Mouse (Mus musculus): ENCODE data around the gene H2-M5.
"Not testable (repeated sequence)": the region's sequence is repeated elsewhere in the genome, so short reads cannot be mapped to it uniquely, and the experiment has no call there.

The H2-M5 gene

DNA sequence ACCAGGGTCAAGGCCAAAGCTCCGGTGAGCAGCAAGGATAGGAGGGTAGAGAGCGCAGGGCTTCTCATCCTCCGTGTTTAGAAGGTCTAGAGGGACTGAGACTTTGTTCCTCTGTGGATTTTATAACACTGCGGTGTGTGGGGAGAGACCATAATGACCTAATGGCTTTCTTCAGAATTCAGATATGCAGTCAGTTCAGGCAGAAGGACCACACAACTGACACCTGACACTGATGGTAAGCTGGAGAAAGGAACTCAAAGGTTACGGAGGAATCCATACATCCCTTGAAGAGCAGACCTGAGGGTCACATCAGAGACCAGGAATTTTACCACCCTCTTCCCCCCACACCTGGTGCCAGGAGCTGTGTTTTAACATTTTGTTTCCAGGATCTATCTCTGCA is at the start of gene H2-M5:
H2-M5 (minus strand) TSS at position 101 of the 400 bp plus-strand sequence.
- DNase-seq (ENCODE audit: low spot score) = no peak

DNA sequence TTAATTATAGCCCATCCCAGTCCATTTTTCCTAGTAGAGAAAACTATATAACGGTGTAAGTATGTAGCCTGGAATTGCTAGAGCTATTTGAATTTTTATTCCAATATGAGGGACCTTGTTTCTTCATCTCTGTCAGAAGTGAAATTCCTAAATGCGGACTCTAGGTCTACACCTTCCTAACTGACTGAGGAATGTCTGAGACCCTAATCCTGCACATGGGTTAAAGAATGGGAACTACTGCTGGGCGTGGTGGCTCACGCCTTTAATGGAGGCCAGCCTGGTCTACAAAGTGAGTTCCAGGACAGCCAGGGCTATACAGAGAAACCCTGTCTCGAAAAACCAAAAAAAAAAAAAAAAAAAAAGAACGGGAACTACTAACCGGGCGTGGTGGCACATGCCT is 39.8 kb upstream of the H2-M5 start:
- DNase-seq (ENCODE audit: low spot score) = no peak

DNA sequence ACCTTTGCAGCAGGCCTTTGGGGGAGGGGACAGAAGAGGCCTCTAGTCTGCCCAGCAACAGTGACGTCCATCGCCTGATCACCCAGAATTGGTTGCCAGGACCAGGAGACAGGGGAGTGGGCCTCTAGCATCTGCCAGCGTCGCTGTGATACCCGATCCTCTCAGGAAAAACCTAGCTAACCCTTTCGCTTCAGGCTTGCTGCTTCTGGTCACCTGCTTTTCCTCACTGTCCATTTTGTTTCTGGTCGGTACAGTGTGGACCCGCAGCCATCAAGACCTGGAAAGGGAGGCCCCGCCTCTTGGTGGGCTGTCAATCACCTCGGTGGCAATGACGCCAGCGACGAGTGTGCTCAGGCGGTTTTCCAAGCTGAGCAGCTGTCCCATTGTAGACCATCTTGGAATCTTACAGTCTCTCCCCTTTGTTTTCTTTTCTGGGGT is 39.4 kb upstream of the H2-M5 start:
- DNase-seq (ENCODE audit: low spot score) = peak; percentile 96

DNA sequence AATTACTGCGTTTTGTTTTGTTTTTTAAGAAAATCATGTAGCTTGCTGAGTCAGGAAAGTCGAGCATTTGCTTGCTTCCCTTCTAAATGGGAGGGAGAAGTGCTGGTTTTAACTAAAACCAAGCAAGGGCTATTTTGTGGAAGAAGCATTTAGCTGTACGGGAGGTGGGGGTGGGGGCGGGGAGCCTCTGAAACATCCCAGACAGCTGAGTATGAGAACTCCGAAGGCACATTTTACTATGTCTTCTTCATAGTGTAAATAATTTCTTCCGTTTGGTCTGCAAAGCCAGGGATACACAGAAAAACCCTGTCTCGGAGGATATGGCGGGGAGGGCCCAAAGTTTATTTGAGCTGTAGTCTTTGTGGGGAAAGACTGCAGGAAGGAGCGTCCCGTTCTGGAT is 38.9 kb upstream of the H2-M5 start:
- no peak for DNase-seq (ENCODE audit: low spot score)

DNA sequence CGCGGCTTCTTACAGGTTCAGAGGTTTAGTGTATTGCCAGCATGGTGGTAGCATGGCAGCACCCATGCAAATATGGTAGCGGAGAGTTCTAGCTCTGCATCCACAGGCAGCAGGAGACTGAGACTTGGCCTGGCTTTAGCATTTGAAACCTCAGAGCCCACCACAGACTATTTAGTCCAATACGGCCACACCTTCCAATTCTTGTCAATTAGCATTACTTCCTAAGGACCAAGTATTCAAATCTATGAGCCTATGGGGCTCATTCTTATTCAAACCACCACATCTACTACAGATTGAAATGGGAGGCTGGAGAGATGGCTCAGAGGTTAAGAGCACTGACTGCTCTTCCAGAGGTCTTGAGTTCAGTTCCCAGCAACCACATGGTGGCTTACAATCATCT is 38.1 kb upstream of the H2-M5 start:
- DNase-seq (ENCODE audit: low spot score) = no peak

DNA sequence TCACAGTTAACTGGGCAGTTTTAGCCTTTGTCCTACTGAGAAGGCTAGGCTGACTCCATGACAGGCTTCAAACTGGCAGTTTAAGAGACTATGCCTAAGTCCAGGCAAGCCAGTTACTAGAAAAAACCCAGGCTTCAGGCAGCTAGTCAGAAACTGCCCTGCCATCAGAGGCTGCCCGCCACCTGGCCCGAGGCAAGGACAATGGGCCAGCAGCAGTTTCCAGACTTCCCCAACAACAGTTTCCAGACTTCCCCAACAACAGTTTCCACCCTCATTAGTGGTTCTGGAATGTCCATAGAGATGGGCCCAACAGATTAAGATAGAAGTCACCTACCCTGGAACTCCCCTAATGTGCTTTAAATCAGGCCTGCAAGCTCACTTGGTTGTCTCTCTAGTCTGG is 37.1 kb upstream of the H2-M5 start:
- DNase-seq (ENCODE audit: low spot score) = no peak

DNA sequence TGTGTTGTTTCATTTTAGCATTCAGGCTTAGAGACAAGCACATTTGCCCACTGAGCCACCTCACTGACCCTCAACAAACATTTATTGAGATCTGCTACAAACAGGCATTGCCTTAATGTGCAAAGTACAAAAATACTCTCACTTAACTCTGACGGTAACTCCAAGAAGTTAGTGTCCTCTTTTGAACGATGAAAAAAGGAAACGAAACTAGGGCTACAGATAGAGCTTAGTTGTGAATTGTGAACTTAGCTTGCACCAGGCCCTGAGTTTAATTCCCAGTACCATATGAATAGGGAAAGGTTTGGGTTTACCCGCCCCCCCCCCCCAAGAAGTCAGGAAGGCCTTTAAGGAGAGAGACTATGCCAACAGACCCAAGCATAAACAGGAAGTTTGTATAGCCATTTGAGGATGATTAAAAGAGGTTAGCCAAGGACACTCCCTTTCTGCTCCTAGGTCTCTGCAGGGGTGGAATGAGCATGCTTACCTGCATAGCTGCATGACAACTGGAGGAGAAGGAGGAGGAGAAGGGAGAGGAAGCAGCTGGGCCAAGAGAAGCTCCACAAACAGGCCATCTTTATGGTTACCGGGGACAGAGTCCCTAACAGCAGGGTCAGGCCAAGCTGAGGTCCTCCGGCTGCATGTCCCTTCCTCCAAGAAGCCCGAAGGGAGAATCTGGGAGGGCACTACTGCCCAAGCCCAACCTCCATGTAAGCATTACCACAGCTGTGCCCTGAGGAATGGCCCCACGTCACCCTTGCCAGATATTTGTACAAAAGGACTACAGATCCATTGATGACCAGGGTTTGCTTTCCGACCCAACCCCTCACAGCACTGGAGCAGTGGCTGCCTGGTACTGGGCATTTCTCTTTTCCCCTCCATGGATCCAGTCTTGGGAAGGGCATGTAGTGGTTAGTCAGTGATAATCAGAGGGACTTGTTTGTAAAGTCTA is 33.6 kb upstream of the H2-M5 start, which contains the start of gene Mog:
Mog (minus strand) TSS at position 771 of the 949 bp plus-strand sequence.
- DNase-seq (ENCODE audit: low spot score) = no peak

DNA sequence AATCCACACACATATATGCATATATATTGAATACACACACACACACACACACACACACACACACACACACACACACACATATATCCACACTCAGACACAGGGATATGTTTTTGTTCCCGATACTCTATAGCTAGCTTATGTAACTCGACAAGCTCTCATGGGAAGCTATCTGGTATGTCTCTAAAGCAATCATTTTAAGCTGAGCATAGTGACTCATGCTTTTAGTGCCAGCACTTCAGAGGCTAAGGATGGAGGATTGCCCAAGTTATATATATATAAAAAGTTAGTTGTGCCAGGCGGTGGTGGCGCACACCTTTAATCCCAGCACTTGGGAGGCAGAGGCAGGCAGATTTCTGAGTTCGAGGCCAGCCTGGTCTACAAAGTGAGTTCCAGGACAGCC is 29.9 kb upstream of the H2-M5 start:
- DNase-seq (ENCODE audit: low spot score) = not testable (repeated sequence)

DNA sequence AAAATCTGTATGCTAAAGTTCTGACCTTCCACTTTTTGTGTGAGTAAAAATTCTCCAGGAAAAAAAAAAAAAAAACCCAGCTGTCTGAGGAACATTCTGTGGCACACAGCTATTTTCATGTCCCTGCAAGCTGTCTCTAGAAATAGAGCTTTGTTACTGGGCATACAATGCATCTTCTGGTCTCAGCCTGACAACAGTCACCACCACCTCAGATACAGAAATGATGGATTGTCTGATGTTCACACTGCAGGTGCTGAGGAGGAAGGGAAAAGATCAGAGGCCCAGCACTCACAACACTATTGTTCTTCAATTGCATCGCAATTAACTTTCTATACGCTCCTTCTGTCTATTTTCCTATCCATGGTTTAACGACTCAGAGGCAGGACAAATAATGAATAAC is 29.0 kb upstream of the H2-M5 start:
- DNase-seq (ENCODE audit: low spot score) = no peak

DNA sequence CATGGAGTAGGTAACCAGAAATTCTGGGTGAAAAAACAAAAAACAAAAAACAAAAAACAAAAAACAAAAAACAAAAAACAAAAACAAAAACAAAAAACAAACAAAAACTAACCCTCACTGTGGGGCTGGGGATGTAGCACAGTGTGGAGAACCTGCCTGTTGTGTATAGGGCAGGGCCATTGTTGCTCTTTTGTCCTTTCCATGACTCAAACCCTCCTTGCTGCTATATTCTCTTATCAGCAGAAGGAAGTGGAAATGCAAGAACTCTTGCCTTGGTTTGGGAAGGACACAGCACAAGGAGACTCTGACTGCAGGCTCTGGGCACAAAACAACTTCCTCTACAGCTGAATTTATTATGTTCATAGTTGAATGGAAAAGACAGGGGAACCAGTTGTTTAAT is 27.0 kb upstream of the H2-M5 start:
- no peak for DNase-seq (ENCODE audit: low spot score)

DNA sequence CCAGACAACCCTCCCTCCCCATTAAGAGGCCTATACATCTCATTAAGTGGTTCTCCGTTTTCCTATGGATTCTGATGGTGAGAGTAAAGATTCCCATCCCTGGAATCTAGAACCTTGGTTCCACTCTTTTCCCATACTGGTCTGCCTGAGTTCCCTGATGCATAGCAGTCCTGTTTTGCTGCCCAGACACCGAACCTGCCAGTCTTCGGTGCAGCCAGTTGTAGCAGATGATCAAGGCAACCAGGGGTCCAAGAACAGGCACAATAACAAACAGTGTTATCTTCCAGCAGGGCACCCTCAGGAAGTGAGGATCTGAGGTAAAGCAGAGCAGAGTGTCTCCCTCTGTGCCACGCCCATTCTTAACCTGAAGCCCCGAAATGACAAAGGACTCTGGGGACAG is 22.8 kb upstream of the H2-M5 start:
- DNase-seq (ENCODE audit: low spot score) = no peak

DNA sequence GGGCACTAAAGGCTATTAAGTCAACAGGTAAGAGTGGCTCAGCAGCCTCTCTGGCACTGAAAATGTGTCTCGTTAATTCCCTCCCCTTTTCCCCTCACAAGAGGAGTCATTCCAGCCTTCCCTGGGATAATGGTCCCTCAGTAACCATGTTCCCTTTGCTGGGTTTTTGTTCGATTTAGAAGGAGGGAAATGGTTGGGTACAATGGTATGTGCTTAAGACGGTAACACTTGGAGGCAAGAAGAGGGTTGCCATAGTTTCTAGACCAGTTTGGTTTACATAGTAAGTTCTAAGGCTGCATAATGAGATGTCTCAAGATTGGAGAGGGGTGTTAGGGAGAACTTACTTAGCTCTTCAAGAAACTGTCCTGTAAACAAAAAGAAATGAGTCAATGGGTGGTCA is 22.4 kb upstream of the H2-M5 start:
- DNase-seq (ENCODE audit: low spot score) = no peak

DNA sequence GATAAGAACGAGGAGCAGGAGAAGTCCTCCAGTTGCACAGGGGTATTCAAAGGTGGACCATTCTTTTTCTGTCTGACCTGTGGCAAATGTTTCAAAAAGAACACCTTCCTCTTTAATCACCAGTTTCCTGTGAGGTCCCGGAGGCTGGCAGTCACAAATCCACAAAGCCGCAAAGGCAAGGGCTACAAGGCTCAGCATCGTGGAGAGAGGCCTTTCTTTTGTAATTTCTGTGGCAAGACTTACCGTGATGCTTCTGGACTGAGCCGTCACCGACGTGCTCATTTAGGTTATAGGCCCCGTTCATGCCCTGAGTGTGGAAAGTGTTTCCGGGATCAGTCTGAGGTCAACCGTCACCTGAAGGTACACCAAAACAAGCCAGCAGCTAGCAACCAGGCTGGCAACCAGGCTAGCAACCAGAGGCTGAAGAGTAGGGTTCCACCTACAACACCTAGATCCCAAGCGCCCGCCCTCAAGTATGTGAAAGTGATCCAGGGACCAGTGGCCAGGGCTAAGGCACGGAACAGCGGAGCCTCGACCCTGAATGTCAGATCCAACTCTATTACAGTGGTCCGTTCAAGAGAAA is 20.2 kb upstream of the H2-M5 start:
- no peak for DNase-seq (ENCODE audit: low spot score)

DNA sequence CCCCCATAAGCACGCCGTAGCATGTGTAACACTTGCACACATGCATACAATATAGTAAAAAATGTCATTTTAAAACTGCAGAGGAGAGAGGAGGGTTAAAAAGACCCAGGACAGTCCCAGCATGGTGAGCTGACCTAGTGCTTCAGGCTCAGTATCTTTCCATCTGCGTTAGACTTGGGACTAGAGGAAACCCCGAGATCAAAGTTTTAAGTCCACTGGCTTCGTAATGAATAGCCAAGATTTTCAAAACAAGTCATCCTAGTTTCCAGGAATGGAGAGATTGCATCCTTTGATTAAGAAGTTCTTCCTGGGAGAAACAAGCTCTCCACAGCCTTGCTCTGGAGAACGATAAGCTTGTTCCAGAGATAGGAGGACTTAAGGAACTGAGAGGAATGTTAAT is 18.8 kb upstream of the H2-M5 start:
- DNase-seq (ENCODE audit: low spot score) = no peak

DNA sequence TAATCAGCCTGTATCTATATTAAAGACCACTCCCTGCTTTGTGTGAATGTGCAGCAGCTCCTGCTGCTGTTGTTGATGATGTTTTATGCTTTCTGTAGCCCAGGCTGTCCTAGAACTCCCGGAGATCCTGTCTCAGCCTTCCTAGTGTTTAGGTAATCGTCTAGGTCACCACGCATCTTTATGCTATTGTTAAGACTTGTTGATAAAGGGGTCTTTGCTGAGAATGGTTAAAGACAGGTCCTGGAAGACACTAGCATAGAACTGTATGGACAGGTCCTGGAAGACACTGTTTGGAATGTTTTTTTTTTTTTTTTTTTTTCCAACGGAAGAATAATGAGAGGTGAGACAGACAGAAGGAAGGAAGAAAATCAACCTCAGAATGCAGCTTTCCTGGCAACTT is 14.0 kb upstream of the H2-M5 start:
- DNase-seq (ENCODE audit: low spot score) = no peak

DNA sequence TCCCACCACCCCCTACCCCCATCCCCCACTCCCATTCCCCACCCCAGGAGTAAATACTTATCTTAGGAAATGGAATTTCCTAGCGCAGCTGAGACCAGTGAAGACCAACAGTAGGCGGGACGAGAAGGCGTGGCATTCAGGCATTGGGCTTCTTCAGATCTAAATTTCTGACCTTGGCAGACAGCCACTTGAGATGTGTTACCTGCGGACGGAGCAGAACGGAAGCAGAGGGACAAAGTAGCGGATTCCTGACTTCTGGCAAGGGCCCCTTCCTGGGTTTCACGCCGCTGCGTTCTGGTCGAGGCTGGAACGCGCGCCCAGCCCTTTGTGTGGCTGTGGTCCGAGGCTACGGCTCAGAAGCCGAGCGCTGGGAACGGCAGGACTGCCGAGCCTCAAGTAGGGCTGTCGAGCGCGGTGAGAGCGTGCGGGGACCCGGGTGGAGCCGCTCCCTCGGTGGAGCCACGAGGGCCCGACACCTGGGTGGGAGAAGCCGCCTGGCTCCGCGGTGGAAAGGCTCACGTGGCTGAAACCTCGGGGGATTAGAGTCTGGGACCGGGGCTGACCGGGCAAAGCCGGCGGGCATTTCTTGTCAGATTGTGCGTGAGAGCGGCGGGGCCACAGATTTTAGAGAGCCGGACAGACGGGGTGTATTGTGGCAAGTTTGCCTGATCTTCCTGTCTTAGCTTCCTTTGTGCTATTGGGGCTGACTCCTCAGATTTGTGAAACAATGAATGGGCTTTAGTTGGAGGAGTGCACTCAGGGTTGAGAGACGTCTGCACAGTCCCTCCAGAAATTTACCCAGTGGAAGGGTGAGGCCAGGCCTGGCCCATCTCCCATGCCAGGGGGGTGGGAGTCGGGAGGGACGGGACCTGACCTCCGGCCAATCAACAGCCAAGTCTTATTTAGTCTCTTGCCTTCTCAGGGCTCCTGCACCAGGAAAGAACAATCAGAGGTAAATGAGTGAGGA is 13.3 kb upstream of the H2-M5 start:
- no peak for DNase-seq (ENCODE audit: low spot score)

DNA sequence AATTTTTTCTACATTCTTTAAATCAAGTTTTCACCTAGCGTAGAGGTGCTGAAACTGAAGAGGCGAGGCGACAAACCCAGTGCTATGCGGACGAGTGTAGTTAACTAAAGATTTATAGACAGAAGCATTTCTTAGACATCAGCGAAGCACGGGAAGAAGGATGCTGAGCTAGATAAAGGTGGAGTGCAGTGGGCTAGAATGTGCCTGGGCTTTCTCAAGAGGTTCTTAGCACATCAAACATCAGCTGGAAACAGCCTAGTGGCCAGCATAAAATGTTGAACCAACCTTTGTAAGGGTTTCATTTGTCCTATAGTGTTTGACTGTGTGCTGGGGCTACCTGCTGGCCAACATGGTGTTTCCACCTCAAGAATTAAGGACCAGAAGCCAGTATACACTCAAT is 11.5 kb upstream of the H2-M5 start, which contains the start of gene Zfp57:
Zfp57 (plus strand) TSS at position 301 of the 400 bp plus-strand sequence.
- no peak for DNase-seq (ENCODE audit: low spot score)

DNA sequence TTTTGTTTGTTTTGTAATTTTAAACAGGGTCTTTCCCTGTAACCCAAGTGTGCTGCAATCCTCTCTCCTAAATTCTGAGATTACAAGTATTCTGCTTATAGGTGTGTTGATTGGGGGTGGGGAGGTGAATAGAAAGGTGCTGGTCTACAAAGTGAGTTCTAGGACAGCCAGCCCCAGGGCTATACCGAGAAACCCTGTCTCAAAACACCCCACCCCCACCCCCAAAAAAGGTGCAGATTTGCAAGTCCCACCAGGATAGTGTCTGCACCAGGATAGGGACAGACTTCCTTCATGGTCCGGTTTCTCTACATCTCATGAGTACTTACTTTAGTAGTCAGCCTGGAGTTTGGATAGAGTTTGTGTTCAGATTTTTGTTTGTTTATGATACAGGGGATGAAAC is 9.1 kb upstream of the H2-M5 start:
- DNase-seq (ENCODE audit: low spot score) = no peak

DNA sequence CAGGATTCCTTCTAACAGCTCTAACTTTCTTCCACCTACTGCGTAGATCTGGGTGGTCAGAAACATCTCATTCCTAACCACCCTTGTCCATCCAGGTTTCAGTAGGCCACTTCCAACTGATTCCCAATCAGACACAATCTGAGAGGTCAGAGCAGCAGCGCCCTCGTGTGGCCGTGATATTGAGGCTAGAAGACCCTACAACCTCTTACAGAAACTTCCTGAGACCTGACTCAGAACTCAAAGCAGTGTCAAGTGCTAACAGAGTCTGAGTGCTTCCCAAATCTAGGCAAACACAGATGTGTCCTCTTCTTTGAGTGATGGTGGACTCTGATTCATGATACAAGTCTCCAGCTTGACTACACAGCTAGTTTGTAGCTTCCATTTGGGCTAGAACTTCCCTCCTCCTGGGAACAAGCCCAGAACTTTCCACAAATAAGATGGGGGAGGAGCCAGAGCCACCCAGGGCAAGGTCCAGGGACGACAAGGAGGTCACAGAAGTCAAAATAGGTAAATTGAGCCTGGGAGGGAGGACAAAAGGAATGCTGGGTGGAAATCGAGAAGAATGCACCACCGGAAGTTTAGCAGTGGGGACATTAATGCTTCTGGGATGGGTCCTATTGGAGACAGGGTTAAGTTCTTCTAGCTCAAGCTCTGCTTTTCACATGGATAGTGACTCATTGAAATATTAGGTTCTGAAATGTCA is 7.8 kb upstream of the H2-M5 start:
- DNase-seq (ENCODE audit: low spot score) = peak; percentile 63

DNA sequence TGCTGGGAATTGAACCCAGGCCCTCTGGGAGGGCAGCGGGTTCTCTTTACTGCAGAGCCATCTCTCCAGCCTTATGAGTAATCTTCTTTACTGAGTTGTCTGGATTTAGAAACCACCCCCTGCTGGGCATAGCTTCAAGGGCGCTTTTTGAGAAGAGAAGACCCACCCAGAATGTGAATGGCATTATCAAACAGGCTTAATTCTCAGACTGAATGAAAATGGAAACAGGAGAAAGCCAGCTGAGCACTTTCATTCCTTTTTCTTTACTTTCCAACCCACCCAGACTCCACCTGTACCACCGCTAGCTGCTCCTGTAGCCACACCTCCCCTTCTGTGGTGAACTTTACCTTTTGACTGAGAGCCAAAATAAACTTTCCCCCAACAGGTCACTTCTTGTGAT is 6.1 kb upstream of the H2-M5 start:
- no peak for DNase-seq (ENCODE audit: low spot score)

DNA sequence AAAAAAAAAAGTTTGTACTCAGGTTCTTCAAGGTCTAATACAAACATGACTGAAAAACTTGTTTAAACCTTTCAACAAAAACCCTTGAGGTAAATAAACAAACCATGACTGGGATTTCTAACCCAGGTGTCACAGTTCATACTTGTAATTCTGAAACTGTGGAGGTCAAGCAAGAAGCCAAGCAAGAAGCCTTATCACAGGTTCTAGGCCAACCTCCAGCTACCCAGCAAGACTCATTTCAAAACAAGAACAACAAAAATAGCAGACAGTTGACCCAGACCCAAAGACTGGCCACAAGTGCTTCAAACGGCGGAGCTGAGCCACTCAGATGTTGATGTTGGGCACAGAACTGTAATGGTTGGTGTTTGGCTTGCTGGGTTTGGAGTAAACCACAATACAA is 5.2 kb upstream of the H2-M5 start:
- no peak for DNase-seq (ENCODE audit: low spot score)
